Mouse (Mus musculus) cerebellum, postnatal 14 days (tissue): ENCODE results near the gene Wdr17.

ENCODE experiments used
- DNase-seq, 2 experiments: peaks; one replicate each; pipeline ENCODE4 v3.0.0; 2021; ENCODE audit warnings: mixed read lengths in 2 of 2

The Wdr17 gene

GRCm38 (mm10) chr8:54597386-54597785 is 289.6 kb downstream of the Wdr17 start:
- DNase-seq, result no peak

DNA sequence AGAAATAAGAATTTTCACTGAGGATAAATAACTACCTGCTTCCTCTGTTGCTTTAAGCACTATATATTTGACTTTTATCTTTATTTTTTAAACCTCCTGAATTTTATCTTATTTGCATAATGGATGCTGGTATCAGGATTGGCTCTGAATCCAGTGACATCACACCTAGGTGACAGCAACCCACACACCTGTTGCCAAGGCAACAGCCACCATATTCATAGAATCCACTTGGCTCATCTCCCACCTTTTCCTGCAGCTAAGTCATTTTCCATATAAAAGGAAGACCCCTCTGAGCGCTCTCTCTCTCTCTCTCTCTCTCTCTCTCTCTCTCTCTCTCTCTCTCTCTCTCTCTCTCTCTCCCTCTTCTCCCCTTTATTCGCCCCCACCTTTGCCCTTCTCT is 290.0 kb downstream of the Wdr17 start:
- DNase-seq, result no peak

DNA sequence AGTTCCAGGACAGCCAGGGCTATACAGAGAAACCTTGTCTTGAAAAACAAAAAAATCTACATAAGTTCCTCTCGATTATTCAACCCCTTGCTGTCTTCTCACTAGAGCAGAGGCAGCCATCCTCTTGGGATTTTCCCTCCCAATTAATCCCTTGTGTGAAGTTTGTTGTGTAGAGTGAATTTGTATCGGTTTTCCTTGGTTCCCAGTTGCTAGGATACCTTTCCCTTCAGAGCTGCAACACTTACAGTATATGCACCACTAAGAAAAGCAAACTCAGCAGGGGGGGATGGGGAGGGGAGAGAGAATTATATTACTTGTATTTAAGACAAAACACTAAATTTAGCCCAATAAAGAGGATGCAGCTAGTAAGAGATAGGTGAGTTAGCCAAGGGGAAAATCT is 290.9 kb downstream of the Wdr17 start:
- DNase-seq, result no peak

DNA sequence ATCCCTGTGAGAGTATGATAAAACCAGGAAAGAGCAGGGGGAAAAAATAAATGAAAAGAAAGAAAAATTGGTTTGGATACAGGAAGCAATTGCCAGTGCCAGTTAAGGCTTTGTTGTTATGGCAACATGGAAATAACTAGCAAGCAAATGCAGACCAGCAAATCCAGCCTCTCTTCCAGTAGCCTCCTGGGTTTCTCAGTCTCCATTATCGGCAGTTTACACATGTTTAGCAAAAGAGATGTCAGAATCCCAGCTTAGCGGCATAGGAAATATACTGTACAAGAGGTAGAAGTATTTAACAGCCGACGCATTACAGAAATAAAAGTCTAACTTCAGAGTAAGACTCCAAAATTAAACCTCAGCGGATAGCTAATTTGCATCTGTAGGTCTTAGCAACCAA is 292.4 kb downstream of the Wdr17 start:
- no peak for DNase-seq

GRCm38 (mm10) chr8:54582886-54583285 is 304.1 kb downstream of the Wdr17 start:
- no peak for DNase-seq

DNA sequence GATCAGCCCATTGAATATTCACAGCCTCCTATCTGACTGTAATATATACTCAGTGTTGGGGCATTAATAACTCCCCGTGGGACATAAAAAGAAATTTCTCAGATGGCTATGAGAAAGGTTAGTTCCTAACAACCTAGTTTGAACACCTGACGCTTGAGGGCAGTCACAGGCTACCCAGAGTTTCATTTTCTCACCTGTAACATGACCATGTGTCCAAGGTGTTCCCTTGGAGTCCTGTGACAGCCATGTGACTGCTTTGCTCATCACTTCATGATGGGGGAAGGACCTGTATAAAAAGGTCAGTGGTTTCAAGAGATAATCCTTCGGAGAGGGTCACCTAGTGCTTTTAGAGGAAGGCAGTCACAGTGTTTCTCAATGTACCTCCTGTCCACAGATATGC is 305.5 kb downstream of the Wdr17 start:
- DNase-seq, result no peak
